Mouse (Mus musculus): ENCODE measurements around the gene Mllt10. TPM values are rescaled to one million over a fixed set of nuclear protein-coding genes. Genes with fewer than 3 reads are reported as not detected.
"Not testable (repeated sequence)": the region's sequence is repeated elsewhere in the genome, so short reads cannot be mapped to it uniquely, and the experiment has no call there.

Mllt10 gene
- polyA plus RNA-seq, 2 experiments from 2014 or later, result 34.9 to 41.4 TPM

DNA sequence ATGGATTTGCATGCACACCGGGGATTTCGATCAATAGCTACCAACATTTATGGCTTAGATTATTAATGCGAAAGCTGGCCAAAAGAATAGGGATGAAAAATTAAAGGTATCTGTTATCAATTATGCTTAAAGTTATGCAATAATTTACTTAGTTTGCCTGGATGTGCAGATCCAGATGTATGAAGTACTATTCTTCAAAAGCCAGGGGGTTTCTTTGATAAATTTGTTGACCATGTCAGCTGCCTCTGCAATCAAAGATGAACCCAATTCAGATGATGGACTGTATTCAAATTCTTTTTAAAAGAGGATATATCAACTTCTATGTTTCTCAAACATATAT is 3.2 kb upstream of the Mllt10 start:
- no peak for ATAC-seq

DNA sequence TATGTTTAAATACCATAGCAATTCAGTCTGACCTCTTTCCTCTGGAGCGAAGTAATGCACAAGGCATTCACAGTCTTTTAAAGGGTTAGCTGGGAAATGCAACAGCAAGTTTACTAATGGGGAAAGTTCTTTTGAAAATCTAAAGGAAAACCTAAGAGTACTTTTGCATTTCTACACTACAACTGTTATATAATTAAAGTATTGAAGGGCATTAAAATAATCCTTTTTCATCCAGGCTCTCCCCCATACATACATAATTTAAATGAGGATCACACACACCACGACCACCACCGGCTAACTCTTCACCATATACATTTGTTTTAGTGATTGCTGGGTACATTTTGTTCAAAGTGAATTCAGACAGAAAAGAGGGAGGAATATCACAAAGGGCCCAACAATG is 2.5 kb upstream of the Mllt10 start:
- no peak for ATAC-seq

DNA sequence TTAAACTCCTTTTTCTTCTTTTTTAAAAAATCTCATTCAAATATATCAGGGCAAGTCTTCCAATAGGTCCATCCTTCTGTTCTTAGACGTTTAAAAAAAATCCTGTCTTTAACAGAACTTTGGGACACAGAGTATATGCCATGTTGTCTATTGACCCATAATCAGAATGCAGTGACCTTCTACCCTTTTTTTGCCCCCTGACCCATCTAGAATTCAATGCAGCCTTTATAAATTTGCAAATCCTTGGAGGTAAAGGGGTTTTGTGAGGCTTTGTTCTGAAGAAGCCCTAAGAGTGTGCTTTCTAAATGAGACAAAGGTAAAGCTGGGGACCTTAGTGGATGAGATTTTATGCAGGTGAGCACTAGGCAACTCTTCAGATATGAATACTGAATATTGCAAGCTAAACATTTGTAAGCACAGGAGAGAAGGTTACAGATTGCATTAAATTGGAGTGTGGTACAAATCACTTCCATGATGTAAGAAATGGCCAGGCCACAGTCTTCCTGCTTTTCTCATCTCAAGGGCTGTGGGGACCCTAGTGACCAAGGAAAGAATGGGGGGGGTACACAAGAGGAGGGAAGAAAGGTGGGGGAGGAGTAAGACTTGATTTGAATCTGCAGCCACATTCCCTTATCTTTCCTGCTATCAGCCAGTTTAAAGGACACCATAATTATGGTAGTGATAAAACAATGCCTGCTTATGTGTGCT is 1.6 kb upstream of the Mllt10 start:
- no peak for ATAC-seq

DNA sequence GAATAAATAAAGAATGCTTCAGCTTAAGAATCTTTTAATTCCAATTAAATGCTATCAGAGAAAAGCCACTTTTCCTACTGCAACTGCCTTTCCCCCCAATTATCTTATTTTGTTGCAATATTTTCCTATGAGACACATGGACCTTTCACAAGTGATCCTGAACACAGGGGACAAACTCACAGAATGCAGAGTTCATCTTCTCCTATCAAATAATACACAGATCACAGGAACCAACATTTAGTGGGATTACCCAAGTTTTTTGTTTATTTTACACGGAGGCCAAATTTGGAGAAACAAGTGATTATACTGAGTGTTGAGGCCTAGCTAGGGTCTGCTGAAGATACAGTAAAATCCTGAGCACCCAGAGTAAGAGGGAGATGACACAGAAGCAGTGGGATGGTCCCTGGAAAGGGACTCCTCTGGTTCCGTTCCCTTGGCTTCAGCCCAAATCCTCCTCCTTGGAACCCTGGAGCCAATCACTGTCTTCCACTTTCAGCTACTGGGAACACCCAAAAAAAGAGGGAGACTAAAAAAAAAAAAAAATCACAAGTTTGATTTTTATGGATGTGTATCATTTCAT is 996 bp upstream of the Mllt10 start:
- no peak for ATAC-seq

DNA sequence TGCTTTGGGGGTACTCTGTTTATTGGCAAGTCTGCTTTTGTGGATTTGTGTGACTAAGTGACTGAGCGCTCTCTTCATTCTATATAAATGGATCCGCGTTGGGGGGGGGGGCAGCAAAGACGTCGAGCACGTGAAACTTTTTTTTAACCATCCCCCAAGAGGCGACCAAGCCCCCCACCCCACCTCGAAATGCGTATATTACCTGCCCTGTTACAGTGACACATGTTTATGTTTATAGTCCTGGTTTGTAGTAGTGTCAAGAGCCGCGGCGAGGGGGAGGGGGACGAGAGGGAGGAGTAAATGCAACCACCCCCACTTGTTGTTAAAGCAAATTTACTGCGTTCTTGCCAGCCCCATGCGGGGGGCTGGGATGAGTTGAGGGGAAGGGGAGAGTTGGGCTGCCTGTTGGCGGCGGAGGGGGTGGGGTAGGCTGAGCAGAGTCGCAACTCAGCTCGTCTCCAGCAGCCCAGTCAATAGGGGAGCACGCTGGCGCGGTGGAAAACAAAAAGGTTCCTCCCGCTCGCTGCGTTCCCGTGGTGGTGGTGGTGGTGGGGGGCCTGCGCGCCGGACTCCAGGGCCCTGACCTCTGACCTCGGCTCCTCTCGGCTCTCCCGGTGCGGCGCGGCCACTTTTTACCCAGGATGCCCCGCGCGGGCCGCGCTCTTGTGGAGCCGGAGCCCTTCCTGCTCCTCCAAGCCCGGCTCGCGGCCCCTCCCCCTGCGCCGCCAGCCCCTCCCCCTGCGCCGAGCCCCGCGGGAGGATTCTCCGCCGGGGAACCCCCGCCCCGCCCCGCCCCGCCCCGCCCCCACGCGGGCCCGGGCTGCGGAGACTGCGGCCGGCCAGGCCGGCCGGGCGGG is 1.1 kb downstream of the Mllt10 start:
- peak; percentile 66 for ATAC-seq

DNA sequence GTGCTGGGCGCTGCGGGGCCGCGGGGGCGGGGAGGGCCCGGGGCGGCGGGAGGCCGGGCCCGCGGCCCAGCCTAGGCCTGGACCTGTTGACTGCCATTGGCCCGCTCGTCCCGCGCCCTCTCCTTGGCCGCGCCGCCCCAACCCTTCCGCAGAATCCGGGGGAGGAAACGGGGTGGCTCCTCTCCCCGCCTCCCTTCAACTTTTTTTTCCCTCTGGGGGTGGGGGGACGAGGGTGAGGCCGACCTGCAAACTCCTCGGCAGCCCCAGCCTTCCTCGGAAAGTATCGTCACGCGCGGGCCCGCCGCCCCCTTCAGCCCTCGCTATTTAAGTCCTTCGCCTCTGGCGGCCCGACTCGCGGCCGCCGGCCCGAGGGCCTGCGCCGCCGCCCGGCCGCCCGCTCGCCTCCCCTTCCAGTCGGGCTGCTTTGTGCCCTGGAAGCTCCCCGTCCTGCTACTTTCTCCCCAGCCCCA is 1.8 kb downstream of the Mllt10 start:
- ATAC-seq, result peak; percentile 79

DNA sequence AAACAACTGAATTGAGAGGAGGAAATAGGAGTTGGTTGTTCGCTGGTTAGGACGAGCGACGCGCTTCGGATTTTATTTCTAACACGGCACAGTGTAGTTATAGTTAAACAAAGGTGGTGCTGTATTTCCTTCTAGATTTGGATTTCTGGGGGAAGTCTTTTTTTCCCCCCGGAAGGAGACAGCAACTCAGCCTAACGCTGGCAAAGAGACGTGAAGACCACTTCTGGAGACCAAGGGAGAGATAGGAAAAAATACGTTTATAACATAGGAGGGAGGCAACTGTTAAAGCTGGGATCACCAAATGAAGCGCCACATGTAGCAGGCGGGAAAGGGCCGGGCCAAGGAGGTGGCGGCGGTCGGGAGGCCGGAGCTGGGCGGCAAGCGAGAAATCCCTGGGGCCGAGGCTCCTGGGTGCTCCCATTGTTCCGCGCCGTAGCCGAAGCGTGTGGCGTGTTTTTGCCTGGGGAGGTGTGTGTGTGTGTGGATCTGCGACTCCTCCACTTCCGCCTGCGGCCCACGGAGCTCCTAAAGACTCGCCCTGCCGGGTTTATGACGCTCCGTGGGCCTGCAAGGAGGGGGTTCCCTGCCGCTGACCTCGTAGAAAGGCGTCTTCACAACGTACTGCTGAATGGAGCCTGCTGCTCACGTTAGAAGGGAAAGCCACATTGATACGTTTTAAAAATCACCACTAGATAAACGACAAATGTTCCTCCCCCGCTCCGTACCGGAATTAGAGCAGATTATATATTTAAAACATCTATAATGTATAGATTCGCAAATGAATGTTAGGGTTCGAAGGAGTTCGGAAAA is 2.5 kb downstream of the Mllt10 start:
- ATAC-seq, result peak; percentile 33

DNA sequence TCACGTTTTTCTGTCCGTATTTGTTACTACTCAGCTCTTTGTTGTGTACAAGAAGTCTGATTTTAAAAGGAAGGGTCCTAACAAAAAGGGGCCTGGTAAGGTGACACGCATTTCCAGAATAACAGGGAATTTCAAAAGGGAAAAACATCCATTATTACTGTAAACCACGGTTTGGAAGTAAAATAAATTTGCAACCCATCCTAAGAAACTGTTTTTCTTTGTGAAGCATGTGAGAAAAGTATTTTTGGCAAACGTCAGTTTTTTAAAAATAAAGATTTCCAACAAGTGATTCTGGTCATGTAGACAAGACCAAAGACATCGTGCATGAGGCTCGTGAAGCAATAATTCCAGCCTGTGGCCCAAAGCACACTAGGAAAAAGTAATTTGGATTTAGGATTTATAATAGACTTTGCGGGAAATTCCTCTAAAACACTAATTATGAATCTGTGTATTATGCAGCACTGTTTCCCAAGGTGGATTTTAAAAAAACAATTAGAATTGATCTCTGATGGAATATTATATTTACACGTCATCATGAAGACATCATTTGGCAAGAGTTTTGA is 3.2 kb downstream of the Mllt10 start:
- no peak for ATAC-seq

DNA sequence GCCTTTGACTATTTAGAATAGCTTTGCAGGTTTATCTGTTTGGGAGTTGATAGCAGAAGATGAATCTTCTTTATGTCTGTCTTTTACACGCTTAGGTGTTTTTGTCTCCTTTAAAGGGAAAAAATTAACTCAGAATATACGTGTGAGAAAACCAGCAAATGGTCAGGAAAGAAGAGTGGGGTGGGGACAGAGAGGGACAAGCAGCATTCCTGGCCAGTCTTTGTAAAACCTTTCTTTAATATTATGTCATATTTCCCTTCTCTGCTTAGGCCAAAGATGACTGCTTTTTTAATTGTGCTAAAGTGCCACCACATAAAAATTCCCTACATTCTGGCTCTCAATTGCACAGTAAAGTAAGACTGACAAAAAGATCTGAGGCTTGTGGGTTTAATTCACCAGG is 4.0 kb downstream of the Mllt10 start:
- ATAC-seq, result no peak

DNA sequence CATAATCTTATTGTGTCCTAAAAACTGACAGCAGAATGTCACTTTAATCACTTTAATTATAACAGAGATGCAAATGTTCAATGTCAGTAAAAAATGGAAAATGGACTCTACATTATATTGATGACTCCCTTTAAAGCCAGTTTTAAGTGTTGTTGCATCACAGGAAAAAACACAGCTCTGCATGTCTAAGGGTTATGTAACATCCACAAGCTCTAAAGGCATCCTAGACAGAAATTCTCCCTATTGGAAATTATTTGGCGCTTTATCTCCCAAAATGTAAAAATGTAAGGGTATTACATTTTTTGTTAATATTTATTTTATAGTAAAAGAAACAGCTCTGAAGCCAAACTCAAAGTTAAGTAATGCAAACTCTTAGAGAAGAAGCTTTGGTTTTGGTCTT is 4.9 kb downstream of the Mllt10 start:
- no peak for ATAC-seq

DNA sequence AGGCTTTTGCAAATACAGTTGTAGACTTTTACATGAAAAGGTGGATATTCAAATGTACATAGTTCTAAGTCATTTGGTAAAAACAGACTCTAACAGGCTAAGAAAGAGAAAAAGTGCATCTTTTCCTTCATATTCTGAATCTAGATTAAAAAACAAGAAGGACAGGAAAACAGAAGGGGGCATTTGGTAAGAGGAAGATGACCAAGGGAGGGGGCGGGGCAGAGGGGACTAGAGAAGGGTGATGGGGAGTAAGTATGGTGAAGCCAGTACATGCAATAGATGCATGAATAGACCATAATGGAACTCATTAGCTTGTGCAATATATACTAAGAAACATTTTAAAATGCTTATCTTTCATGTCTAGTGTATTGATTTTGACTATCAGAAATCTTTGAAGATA is 5.4 kb downstream of the Mllt10 start:
- no peak for ATAC-seq

DNA sequence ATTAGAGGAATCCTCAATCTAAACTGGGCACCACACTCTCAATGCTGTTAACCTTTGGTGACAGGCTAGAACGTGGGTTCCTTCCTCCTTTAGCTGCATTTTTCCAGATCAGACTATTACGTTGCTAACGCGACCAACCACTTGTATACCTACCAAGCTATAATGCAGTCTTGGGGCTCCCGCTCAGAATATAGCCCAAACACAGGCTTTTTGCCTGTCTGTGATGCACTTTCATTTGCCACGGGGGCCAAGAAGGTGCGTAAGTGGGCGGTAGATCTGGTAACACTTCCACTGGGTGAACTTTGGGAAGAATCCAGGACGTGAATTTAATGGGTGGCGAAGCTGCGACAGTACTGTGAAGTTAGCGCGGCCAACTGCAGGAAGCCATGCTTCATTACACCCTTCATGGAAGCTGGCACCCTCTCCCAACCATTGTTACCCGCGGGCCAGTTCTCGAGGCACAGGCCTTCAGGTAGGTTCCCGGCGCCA is 8.8 kb downstream of the Mllt10 start:
- ATAC-seq, result peak; percentile 45

DNA sequence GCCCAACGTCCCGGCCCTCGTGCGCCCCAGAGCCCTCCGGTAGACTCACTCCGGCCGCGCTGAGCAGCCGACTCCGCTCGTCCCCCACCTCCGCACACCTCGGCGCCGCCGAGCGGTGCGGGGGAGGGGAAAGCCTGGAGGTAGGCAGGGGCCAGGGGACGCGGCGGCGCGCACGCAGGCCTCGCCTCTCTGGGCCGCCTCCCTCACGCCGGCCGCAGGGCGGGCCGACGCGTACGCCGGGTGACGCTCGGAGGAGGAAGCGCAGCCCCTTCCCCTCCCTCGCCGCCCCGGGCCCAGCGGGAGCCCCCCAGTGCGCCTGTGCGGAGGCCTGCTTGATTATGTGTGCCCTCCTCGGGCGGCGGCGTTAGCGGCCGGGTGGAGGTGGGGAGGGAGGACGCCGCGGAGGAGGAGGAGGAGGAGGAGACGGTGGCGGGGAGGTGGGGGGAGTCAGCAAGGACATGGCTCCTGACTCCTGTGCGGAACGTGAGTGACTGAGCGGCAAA is 9.4 kb downstream of the Mllt10 start:
- ATAC-seq, result peak; percentile 80

DNA sequence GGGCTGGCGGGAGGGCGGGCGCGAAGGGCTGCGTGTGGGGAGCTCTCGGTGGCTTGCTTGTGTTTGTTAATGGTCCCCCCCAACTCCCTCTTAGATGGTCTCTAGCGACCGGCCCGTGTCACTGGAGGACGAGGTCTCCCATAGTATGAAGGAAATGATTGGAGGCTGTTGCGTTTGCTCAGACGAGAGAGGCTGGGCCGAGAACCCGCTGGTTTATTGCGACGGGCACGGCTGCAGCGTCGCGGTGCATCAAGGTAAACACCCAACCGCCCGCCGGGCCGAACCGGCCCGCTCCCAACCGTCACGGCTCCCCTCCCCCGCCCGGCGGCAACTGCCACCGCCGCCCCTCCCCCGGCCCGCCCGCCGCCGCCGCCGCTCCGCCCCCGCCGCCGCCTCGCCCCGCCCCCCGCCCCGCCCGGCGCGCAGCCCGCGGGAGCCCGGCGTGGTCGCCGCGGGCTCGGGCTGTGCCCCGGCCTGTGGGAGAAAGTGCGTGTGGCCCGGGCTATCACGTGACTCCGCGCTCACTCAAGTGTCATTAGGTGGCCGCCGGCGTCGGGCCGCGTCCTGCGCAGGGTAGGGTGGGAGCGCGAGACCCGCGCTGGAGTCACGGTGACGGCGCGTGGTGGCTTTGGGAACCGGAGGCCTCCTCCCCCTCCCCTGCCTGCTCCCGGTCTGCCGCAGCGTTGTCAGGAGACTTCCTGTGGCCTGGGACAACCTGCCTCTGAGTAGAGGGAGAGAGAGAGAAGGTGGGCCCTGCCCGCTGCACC is 10.1 kb downstream of the Mllt10 start:
- ATAC-seq, result peak; percentile 26

DNA sequence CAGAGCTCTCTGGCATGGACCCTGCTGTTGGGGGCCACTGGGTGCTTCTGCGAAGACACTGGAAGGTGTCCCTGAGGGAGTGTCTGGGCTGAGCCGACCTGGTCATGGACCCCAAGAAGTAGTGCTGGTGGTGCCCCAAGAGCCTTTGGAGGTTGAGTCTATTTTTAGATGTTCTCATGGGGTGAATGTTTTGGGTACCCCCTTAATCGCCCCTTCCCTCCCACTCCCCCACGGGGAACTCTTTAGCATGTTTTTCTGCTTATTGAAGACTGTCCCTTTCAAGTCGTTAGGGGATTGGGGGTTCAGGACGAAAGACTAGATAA is 10.6 kb downstream of the Mllt10 start:
- ATAC-seq, result no peak

DNA sequence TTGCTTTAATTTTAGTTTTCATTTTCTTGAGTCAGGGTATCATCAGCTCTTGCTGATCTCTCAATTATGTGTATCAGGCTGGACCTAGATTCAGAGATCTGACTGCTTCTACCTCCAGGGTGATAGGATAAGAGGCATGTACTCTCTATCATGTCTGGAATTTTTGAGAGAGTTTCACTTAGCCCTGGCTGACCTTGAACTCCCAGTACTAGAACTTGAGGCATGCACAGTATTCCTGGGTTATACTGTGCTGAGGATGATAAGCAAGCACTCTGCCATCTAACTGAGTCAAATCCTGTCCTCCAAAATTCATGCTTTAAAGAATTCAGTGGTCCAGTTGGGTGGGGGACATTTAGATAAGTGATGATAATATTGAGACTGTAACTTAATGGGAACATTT is 11.4 kb downstream of the Mllt10 start:
- no peak for ATAC-seq

DNA sequence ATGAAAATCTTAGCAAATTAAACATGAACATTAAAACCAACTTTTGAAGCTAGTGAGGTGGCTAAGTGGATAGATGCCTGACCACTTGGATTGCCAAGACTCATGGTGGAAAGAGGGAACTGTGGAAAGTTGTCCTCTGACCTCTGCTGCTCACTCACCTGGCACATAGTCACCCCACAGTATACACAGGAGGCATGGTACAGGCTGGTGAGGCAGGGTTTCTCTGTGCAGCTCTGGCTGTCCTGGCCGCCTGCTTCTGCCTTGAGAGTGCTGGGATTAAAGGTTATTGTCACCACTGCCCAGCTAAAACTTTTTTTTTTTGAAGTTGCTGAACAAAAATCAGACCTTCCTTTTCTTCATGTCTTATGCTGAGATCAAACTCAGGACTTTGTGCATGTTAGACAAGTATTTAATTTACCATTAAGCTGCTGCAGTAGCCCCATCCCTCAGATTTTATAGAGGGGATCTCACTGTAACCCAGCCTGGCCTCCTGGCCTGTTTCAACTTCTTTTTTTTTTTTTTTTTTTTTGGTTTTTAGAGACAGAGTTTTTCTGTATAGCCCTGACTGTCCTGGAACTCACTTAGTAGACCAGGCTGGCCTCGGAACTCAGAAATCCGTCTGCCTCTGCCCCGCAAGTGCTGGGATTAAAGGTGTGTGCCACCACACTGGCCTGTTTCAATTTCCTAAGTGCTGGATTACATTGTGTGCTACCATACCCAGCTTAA is 13.2 kb downstream of the Mllt10 start:
- ATAC-seq, result no peak

DNA sequence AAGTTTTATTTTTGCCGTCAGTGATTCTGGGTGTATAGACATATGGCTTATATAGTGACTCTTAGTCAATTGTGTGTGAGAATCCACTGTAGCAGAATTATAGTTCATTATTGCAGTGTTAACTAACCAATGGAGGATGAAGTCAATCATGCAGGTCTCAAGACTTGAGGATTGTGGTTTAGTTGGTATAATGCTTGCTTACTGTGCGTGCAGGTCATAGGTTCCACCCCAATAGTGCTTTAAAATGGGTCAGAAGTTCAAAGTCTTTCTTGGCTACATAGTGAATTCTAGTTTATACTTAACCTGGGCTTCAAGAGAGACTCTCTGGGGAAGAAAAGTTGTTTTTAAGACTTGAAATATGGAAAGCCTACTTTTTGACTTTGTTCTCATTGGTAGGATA is 16.9 kb downstream of the Mllt10 start:
- no peak for ATAC-seq

DNA sequence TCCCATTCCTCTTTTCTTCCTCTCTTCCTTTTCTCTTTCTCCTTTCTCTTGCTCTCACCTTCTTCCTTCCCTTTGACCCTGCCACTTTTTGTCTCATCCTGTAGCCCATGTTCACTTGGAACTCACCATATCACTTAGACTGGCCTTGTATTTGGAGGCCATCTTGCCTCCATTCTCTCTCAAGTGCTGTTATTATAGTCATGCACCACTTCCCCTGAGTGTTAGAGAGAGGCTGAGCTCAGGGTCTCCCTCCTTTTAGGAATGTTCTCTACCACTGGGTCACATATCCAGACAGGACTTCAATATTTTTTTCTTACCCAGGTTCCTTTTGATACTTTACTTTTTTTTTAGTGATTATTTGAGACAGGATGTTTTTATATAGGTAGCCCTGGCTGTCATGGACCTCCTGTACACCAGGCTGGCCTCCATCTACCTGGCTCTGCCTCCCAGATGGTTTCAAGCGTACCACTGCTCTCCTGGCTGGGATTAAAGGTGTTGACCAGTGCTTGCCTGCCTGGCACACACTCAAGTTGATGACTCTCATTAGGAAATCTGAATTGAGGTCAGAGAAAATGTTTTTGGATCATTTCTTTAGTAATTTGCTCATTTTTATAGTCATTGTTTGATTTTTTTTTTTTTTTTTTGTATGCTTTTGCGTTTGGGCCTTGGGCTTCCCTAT is 25.3 kb downstream of the Mllt10 start:
- ATAC-seq, result no peak

DNA sequence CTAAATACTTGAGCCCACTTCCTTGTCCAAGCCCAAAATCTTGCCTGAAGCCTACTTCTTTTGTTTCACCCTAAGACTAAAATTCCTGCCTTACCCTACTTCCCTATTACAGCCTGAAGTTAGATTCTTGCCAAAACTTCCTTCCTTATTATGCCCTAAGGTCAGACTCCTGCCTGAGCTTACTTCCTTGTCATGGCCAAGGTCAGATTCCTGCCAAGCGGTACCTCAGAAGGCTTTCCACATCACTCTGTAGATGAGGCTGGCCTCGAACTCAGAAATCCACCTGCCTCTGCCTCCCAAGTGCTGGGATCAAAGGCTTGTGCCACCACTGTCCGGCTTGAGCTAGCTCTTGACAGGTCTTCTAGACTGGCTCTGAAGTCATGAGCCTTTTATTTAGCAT is 32.7 kb downstream of the Mllt10 start:
- ATAC-seq, result not testable (repeated sequence)
